Mouse (Mus musculus) neutrophil, adult 5-6 weeks (primary cell): ENCODE measurements around the gene Arhgef10l. TPM values are rescaled to one million over a fixed set of nuclear protein-coding genes. Genes with fewer than 3 reads are reported as not detected.

Source experiments
- ATAC-seq: fragments of 151-379, 151-347 bp; 2 replicates; pipeline ENCODE4 v1.8.0; 2017; ENCODE audit warnings: mild to moderate bottlenecking, moderate TSS enrichment; ENCODE audit not compliant: insufficient number of reproducible peaks, poor library complexity, low FRiP score, severe bottlenecking; ENCODE audit errors: extremely low read depth
- total RNA-seq: library from RNA; stranded (forward); fragments of 200-1000 nt; gene quantifications from 2 replicates; pipeline ENCODE4 v1.2.3, GENCODE M21; 2017

The Arhgef10l gene
- total RNA-seq, 1 experiment from 2014 or later, result 4.2 TPM

GRCm38 (mm10) chr4:140617391-140618385 is 48.1 kb downstream of the Arhgef10l start:
- no peak for ATAC-seq

DNA sequence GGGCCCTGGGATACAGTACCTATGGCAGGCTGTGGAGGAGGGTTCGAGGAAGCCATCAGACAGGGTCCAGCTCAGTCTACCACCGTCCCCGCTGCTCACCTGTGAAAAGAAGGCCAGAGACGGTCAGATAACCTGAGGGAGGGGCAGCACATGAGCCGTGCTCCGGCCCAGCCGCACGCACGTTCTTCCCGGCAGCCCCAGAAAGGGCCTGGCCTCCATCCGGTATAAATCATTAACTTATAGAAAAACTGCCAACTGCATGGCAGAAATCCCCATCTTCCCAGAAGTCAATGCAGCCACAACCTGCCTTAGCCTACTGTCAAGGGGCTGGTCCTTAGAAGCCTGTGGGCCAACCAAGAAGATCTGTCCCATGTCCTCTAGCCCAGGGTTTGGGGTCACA is 48.9 kb downstream of the Arhgef10l start:
- no peak for ATAC-seq

DNA sequence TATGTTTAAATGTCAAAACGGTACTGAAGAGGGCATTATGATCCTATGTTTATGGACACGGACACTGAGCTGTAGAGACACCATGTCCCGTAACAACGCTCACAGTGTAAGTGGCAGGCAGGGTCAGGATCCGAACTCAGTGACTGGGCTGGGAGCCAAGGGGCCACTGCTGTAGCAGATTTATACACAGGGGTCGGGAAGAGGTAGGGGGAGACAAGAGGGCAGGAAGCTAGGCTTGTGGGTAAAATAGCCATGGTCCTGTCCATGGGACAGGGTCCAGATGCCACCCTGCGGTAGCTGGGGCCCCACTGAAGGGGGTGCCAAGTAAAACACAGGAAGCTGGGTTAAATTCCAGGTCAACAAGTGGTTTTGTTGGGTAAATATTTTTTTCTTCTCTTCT is 49.6 kb downstream of the Arhgef10l start:
- ATAC-seq, result no peak

DNA sequence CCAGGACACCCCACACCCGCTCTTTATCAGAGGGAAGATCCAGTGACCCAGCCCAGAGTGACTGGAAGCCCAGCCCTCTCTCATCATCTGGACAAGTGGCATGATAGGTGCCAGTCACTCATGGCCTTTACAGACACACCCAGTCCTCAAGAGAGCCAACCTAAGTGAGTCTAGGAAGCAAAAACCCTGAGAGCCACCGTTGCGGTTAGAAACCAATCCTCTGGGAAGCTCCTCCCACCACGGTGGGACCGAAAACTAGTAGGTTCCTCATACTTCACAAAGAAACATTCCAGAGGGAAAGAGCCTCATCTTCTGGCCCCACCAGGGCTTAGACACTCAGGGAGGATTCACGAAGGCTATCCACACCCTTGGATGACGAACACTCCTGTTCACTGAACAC is 50.0 kb downstream of the Arhgef10l start:
- ATAC-seq, result no peak

DNA sequence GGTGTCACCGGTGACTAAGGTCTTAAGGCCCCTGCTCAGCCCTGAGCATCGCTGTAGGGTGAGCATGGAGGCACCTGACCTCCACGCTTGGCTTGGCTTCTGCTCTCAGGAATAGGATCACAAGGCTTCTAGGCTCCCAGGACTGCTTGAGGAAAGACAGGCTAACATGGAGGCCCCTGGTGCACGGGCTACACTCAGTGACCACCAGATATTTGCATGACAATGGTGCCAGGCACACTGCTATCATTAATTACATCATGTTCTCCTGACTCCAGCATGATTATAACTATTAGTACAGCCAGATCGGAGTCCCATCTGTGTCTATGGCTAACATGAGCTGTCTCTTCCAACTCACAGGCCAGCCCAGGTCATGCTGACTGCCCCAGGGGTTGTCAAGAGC is 51.3 kb downstream of the Arhgef10l start:
- ATAC-seq, result no peak

DNA sequence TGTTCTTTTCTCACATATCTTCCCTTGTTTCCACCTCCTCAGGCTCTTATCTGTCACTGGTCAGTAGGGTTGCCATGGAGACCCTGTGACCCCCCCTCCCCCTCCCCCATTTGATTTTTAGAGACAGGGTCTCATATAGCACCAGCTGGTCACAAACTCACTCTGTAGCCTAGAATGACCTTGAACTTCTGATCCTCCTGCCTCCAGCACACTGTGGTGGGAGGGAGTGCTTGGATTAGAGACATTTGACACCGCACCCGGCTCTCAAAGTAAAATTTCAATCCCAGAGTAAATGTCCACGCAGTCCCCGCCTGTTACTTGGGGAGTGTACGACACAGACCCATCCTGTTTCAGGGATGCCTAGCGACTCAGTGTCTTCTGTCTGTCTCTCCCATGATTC is 51.7 kb downstream of the Arhgef10l start:
- no peak for ATAC-seq

GRCm38 (mm10) chr4:140610841-140611609 is 54.8 kb downstream of the Arhgef10l start:
- no peak for ATAC-seq

DNA sequence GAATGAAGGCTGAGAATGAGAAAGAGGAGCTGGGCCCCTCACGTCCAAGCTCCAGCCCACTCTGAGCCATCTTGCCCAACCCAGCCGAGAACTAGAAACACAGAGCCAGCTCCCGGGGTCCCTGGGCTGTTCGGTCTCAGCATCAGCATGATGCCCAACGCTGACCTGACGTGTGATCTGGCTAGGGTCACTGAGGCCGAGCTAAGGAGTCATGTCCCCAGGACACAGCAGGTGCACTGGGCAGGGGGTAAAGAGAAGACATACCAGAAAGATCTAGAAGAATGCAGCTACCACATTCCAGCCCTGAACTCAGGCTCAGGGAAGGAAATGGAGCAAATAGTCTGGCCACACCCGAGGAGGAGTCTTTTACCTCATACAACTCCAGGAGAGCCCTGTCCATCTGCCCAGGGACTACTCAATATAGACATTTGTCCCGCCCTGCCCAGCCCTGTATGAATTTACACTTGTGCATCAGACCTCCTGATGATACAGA is 57.5 kb downstream of the Arhgef10l start:
- ATAC-seq, result no peak

- no peak for ATAC-seq
These were observed 59.0 kb downstream of the Arhgef10l start for GRCm38 (mm10) chr4:140606779-140607178.

DNA sequence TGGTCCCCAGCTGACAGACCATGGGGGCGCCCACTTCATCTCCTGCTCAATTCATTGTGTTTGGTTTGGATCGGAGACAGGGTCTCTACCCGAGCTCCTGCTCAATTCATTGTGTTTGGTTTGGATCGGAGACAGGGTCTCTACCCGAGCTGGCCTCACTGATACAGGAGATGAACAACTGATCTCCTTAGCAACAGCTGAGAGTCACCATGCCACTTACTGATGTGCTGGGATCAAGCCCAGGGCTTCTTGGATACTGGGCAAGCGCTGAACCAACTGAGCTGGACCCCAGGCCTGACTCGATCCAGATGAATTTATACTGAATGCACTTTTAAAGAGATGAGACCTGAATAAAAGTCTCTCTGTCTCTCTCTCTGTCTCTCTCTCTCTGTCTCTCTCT is 59.6 kb downstream of the Arhgef10l start:
- no peak for ATAC-seq

DNA sequence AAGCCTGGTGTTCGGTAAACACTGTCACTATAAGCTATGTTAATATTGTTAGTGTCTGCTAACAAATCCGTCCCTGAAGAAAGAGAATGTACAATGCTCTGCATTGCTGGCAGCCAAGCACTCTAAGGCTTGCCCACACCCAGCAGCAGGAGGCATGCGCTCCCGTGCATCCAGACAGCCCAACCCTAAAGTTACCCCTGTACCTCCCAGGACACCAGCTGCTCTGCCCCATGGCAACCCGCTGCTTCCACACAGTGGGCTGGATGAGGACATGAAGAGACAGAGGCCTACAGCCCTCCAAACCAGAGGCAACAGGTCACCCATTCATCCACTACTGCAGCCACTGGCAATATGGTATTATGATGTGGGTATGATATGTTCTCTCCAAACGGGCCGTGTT is 60.0 kb downstream of the Arhgef10l start:
- no peak for ATAC-seq

DNA sequence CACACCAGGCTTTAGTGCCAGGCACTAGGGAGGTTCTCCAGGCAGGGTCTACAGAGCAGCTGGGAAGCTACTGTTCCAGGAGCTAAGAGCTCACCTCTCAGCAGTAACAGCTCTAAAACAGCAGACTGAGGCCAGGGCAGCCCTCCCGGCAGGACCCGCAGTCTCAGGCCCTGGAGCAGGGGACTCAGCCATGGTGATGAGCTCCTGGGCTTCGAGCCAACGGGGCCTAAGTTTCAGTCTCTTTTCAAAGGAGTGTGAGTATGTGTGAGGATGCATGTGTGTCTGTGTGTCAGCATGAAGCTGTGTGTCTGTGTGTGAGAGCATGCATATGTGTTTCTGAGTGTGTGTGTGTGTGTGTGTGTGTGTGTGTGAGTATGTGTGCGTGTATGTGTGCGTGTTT is 60.6 kb downstream of the Arhgef10l start:
- no peak for ATAC-seq

DNA sequence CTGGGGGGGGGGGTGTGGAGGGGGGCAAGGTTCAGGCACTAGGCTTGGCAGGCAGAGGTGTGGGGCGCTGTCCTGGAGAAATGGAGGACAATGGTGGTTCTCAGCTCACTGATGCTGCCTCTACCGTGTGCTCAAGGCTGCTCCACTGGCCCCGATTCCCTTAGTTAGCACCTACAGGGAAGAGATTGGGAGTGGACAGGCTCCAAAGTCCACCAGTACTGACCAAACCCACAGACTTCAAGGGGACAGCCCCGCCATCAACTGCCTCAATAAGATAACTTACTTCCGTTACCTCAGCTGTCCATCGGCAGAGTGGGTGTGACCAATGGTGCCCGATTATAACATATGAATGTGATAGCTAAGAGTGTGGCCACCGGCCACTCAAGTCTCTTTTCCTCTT is 61.3 kb downstream of the Arhgef10l start:
- ATAC-seq, result no peak

GRCm38 (mm10) chr4:140602022-140602421 is 63.8 kb downstream of the Arhgef10l start:
- ATAC-seq, result no peak

DNA sequence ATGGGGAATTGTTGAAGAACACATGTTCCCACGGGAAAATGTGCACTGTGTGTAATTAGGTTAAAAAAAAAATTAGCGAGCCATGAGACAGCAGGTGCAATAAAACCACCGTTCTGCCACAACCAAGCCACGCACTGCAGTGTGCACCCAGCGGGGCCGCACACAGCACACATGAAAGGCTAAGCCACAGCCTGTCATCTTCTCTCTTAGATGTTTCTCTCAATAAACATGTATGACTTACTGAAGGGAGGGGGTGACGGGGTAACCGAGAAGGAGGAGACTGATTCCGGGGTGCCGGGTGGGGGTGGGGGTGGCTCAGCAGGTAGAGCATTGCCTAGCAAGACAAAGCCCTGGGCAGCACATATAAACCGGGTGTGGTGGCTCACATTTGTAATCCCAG is 64.7 kb downstream of the Arhgef10l start:
- no peak for ATAC-seq

DNA sequence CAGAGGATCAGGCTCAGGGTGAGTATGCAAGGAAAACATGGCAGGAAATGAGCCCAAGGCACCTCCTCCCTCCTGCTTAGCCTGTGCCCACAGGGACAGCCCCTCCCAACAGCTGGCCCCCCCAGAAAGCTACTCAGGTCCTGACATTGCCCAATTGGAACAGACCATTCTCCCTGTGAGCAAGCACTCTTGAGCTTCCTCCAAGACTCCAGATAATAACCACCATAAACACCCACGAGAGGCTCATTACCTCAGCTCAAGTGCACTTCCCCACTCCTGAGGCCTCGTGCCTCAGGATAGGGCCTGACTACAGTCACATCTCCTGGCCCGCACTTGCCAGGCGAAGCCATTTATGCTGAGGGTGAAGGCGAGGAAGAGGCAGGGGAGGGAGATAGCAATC is 67.0 kb downstream of the Arhgef10l start:
- ATAC-seq, result no peak

GRCm38 (mm10) chr4:140597928-140598327 is 67.9 kb downstream of the Arhgef10l start:
- no peak for ATAC-seq

DNA sequence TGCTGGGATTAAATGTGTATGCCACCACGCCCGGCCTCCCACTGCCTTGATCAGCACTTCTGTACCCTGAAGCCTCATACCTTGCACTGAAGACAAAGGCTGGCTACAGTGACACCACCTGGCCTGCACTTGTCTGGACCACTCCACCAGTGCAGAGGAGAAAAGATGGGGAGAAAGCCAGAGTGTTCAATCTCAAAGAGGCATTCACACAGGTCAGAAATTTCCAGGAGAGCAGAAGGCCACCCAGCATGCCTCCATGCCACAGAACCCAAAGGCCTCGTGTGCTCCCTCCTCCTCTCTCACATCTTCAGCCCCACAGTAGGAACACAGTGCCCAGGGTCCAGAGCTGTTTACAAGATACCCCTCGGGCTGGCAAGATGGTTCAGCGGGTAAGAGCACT is 68.4 kb downstream of the Arhgef10l start:
- ATAC-seq, result no peak

- no peak for ATAC-seq
These were observed 71.9 kb downstream of the Arhgef10l start for GRCm38 (mm10) chr4:140593771-140594505.
